Mouse (Mus musculus) hindbrain, embryonic 12.5 days (tissue): ENCODE data around the gene Tmem150a. TPM values are rescaled to one million over a fixed set of nuclear protein-coding genes. Genes with fewer than 3 reads are reported as not detected.

Source experiments
- ATAC-seq: fragments of 200-750 bp; cut with Nextera tagmentation; 2 replicates; pipeline ENCODE4 v1.8.0; 2017; ENCODE audit warnings: moderate TSS enrichment; ENCODE audit not compliant: low FRiP score
- H3K27ac ChIP-seq: fragments of 300-500 bp; sonication (generic); 2 replicates; pipeline ENCODE4 v1.5.1; 2016; ENCODE audit warnings: mild to moderate bottlenecking
- H3K27me3 ChIP-seq: fragments of 300-500 bp; sonication (generic); 2 replicates; pipeline ENCODE4 v1.6.1; 2016; ENCODE audit warnings: mild to moderate bottlenecking
- H3K36me3 ChIP-seq: fragments of 300-500 bp; sonication (generic); 2 replicates; pipeline ENCODE4 v1.6.1; 2016; ENCODE audit warnings: mild to moderate bottlenecking
- H3K4me1 ChIP-seq: fragments of 300-500 bp; sonication (generic); 2 replicates; pipeline ENCODE4 v1.6.1; 2016
- H3K4me2 ChIP-seq: fragments of 300-500 bp; sonication (generic); replicated peaks from 2 replicates; pipeline ENCODE4 v1.6.1; 2016; ENCODE audit warnings: mild to moderate bottlenecking
- H3K4me3 ChIP-seq: fragments of 300-500 bp; sonication (generic); 2 replicates; pipeline ENCODE4 v1.5.1; 2016; ENCODE audit warnings: mild to moderate bottlenecking
- H3K9ac ChIP-seq: fragments of 300-500 bp; sonication (generic); 2 replicates; pipeline ENCODE4 v1.6.1; 2016; ENCODE audit warnings: mild to moderate bottlenecking, moderate library complexity
- H3K9me3 ChIP-seq: fragments of 300-500 bp; sonication (generic); replicated peaks from 2 replicates; pipeline ENCODE4 v1.6.1; 2016; ENCODE audit warnings: mild to moderate bottlenecking
- WGBS: fragments of 180-500 bp; shearing (Covaris S2); methylation state at CpG from one replicate; pipeline ENCODE4 v1.1.7; 2016; 5-methylcytosine and 5-hydroxymethylcytosine counted together
- polyA plus RNA-seq: library from polyadenylated mRNA; unstranded; fragments of >200 nt; fragmentation: Nextera tagmentation; extraction: Ambion mirVana; gene quantifications from 2 replicates; pipeline ENCODE4 v1.2.1, GENCODE M21; 2016

Tmem150a gene
- polyA plus RNA-seq, 1 experiment from 2014 or later, result 10.0 TPM

GRCm38 (mm10) chr6:72366844-72367443 is 11.7 kb downstream of the Tmem150a start, which contains the start of gene Rnf181:
Rnf181 (minus strand) TSS chr6:72366956.
- WGBS, result 71% methylated on average over 4 of the region's 4 CpGs
- no peak for ATAC-seq
- peaks cover 10% of the 10 kb centered on the region for H3K4me1 ChIP-seq

GRCm38 (mm10) chr6:72367460-72367974 is 12.3 kb downstream of the Tmem150a start:
- WGBS, result 76% methylated on average over 4 of the region's 4 CpGs
- H3K27ac ChIP-seq, result no peak overlapping the region
- H3K9me3 ChIP-seq, result no peaks in the 10 kb centered on the region
- no peak overlapping the region for H3K9ac ChIP-seq
- H3K4me1 ChIP-seq, result peaks cover 10% of the 10 kb centered on the region
- no peaks in the 10 kb centered on the region for H3K36me3 ChIP-seq
- H3K4me3 ChIP-seq, result no peak overlapping the region
- H3K27me3 ChIP-seq, result no peaks in the 10 kb centered on the region
- ATAC-seq, result no peak
- H3K4me2 ChIP-seq, result no peak overlapping the region

More at GRCm38 (mm10) chr6:72366844-72367443, 11.7 kb downstream of the Tmem150a start, which contains the start of gene Rnf181:
- no peak within 1 kb of the TSS for H3K4me2 ChIP-seq
- no peaks in the 10 kb centered on the region for H3K9me3 ChIP-seq
- no peak within 1 kb of the TSS for H3K27ac ChIP-seq
- no peaks in the 10 kb centered on the region for H3K27me3 ChIP-seq
- H3K9ac ChIP-seq, result no peak within 1 kb of the TSS
- no peak within 1 kb of the TSS for H3K4me3 ChIP-seq
- no peaks in the 10 kb centered on the region for H3K36me3 ChIP-seq

- 84% methylated on average over 4 of the region's 4 CpGs for WGBS
- ATAC-seq, result no peak
- Histone ChIP-seq H3K4me3 (no peak overlapping the region), H3K27me3 (no peaks in the 10 kb centered on the region), H3K9ac (no peak overlapping the region), H3K36me3 (no peaks in the 10 kb centered on the region), H3K4me2 (no peak overlapping the region), H3K27ac (no peak overlapping the region), H3K9me3 (no peaks in the 10 kb centered on the region), H3K4me1 (0 out of 2 replicates have a peak, but pooled peaks cover 5% of the 10 kb centered on the region)
These were observed 14.3 kb downstream of the Tmem150a start for GRCm38 (mm10) chr6:72369557-72369956.

- ATAC-seq, result no peak
- Histone ChIP-seq H3K36me3 (no peaks in the 10 kb centered on the region), H3K4me1 (0 out of 2 replicates have a peak, but pooled peaks cover 5% of the 10 kb centered on the region), H3K4me3 (no peak overlapping the region), H3K27ac (no peak overlapping the region), H3K9ac (no peak overlapping the region), H3K27me3 (no peaks in the 10 kb centered on the region), H3K9me3 (no peaks in the 10 kb centered on the region), H3K4me2 (no peak overlapping the region)
- whole genome bisulfite sequencing, result 83% methylated on average over 12 of the region's 12 CpGs
These were observed 14.8 kb downstream of the Tmem150a start for GRCm38 (mm10) chr6:72370091-72370490.

- ATAC-seq, result no peak
- no peak overlapping the region for H3K9ac ChIP-seq
These were observed 15.9 kb downstream of the Tmem150a start for GRCm38 (mm10) chr6:72371147-72371546.

GRCm38 (mm10) chr6:72371571-72371970 is 16.3 kb downstream of the Tmem150a start:
- no peak overlapping the region for H3K27ac ChIP-seq
- H3K9me3 ChIP-seq, result no peaks in the 10 kb centered on the region
- H3K27me3 ChIP-seq, result no peaks in the 10 kb centered on the region
- H3K4me3 ChIP-seq, result no peak overlapping the region
- WGBS, result 31% methylated on average over 1 of the region's 1 CpGs
- H3K4me2 ChIP-seq, result no peak overlapping the region
- no peak for ATAC-seq
- no peak overlapping the region for H3K9ac ChIP-seq
- H3K4me1 ChIP-seq, result 0 out of 2 replicates have a peak, but pooled peaks cover 5% of the 10 kb centered on the region
- no peaks in the 10 kb centered on the region for H3K36me3 ChIP-seq

More at GRCm38 (mm10) chr6:72371147-72371546, 15.9 kb downstream of the Tmem150a start:
- Histone ChIP-seq H3K36me3 (no peaks in the 10 kb centered on the region), H3K4me1 (0 out of 2 replicates have a peak, but pooled peaks cover 5% of the 10 kb centered on the region), H3K27me3 (no peaks in the 10 kb centered on the region), H3K4me3 (no peak overlapping the region), H3K4me2 (no peak overlapping the region), H3K9me3 (no peaks in the 10 kb centered on the region), H3K27ac (no peak overlapping the region)
- WGBS, result 48% methylated on average over 5 of the region's 5 CpGs

GRCm38 (mm10) chr6:72373184-72373583 is 17.9 kb downstream of the Tmem150a start:
- Histone ChIP-seq H3K27ac (no peak overlapping the region), H3K27me3 (no peaks in the 10 kb centered on the region), H3K4me3 (no peak overlapping the region), H3K4me2 (no peak overlapping the region), H3K36me3 (no peaks in the 10 kb centered on the region), H3K4me1 (0 out of 2 replicates have a peak, but pooled peaks cover 5% of the 10 kb centered on the region), H3K9me3 (no peaks in the 10 kb centered on the region), H3K9ac (no peak overlapping the region)
- 85% methylated on average over 4 of the region's 4 CpGs for WGBS
- no peak for ATAC-seq

GRCm38 (mm10) chr6:72374206-72374605 is 19.0 kb downstream of the Tmem150a start:
- Histone ChIP-seq H3K27ac (no peak overlapping the region), H3K27me3 (peaks cover 6% of the 10 kb centered on the region), H3K9me3 (no peaks in the 10 kb centered on the region), H3K36me3 (no peaks in the 10 kb centered on the region), H3K4me3 (no peak overlapping the region), H3K9ac (no peak overlapping the region), H3K4me2 (no peak overlapping the region), H3K4me1 (0 out of 2 replicates have a peak, but pooled peaks cover 5% of the 10 kb centered on the region)
- 75% methylated on average over 7 of the region's 7 CpGs for WGBS
- ATAC-seq, result no peak

- 85% methylated on average over 15 of the region's 15 CpGs for WGBS
- Histone ChIP-seq H3K4me3 (no peak overlapping the region), H3K27ac (no peak overlapping the region), H3K4me2 (no peak overlapping the region), H3K9me3 (no peaks in the 10 kb centered on the region), H3K4me1 (peaks cover 5% of the 10 kb centered on the region; the same call in 1 of the 2 replicates), H3K9ac (no peak overlapping the region), H3K27me3 (peaks cover 14% of the 10 kb centered on the region), H3K36me3 (no peaks in the 10 kb centered on the region)
- ATAC-seq, result no peak
These were observed 19.7 kb downstream of the Tmem150a start for GRCm38 (mm10) chr6:72374820-72375563.

GRCm38 (mm10) chr6:72378510-72379234 is 23.4 kb downstream of the Tmem150a start:
- no peak overlapping the region for H3K4me2 ChIP-seq
- H3K4me3 ChIP-seq, result no peak overlapping the region
- peaks cover 5% of the 10 kb centered on the region for H3K4me1 ChIP-seq
- ATAC-seq, result no peak
- WGBS, result 90% methylated on average over 8 of the region's 8 CpGs
- H3K27me3 ChIP-seq, result peaks cover 32% of the 10 kb centered on the region
- H3K27ac ChIP-seq, result no peak overlapping the region
- no peaks in the 10 kb centered on the region for H3K36me3 ChIP-seq
- no peaks in the 10 kb centered on the region for H3K9me3 ChIP-seq
- H3K9ac ChIP-seq, result no peak overlapping the region

- 42% methylated on average over 7 of the region's 7 CpGs for WGBS
- Histone ChIP-seq H3K4me3 (peak overlapping the region; percentile 43), H3K27me3 (peaks cover 32% of the 10 kb centered on the region), H3K4me1 (peaks cover 5% of the 10 kb centered on the region), H3K9me3 (no peaks in the 10 kb centered on the region), H3K36me3 (no peaks in the 10 kb centered on the region), H3K27ac (no peak overlapping the region), H3K9ac (0 out of 2 replicates have a peak overlapping the region, but pooled peaks have one; percentile 58), H3K4me2 (peak overlapping the region; percentile 64)
- ATAC-seq, result no peak
These were observed 24.3 kb downstream of the Tmem150a start for GRCm38 (mm10) chr6:72379377-72380130.
